Mouse (Mus musculus) kidney, postnatal 36 days (tissue): ENCODE measurements around the gene Eif3j1.
"Not testable (repeated sequence)": the region's sequence is repeated elsewhere in the genome, so short reads cannot be mapped to it uniquely, and the experiment has no call there.

Experiments used
- DNase-seq, 2 experiments: peaks; one replicate each; pipeline ENCODE4 v3.0.0; 2021 to 2022; ENCODE audit warnings: mixed read lengths in 2 of 2

Eif3j1 gene

GRCm38 (mm10) chr2:122027862-122028755 lies at the start of gene Eif3j1:
Eif3j1 (plus strand) TSS chr2:122028546.
- peak; percentile 90 to 92 for DNase-seq

GRCm38 (mm10) chr2:121995738-121996137 lies 32.6 kb upstream of the Eif3j1 start:
- DNase-seq: no peak

- DNase-seq: no peak
These were observed 19.5 kb upstream of the Eif3j1 start for GRCm38 (mm10) chr2:122008832-122009231.

- DNase-seq: no peak
These were observed 16.9 kb upstream of the Eif3j1 start for GRCm38 (mm10) chr2:122011441-122011840.

GRCm38 (mm10) chr2:122018705-122019104 lies 9.6 kb upstream of the Eif3j1 start:
- no peak for DNase-seq

GRCm38 (mm10) chr2:122022284-122022683 lies 6.1 kb upstream of the Eif3j1 start:
- DNase-seq: no peak

GRCm38 (mm10) chr2:122027091-122027490 lies 1.3 kb upstream of the Eif3j1 start:
- DNase-seq: not testable (repeated sequence)

GRCm38 (mm10) chr2:122028756-122029700 lies 682 bp downstream of the Eif3j1 start:
- peak; percentile 19 to 63 for DNase-seq

GRCm38 (mm10) chr2:122031970-122032369 lies 3.6 kb downstream of the Eif3j1 start:
- no peak for DNase-seq

- DNase-seq: no peak
These were observed 7.7 kb downstream of the Eif3j1 start for GRCm38 (mm10) chr2:122036064-122036463.

- no peak for DNase-seq
These were observed 15.6 kb downstream of the Eif3j1 start for GRCm38 (mm10) chr2:122043926-122044325.

- DNase-seq: no peak
These were observed 31.2 kb downstream of the Eif3j1 start for GRCm38 (mm10) chr2:122059365-122060115.

GRCm38 (mm10) chr2:122065200-122065969 lies 37.0 kb downstream of the Eif3j1 start:
- peak in 1 of 2 experiments; percentile 45 for DNase-seq

GRCm38 (mm10) chr2:122066241-122066640 lies 37.9 kb downstream of the Eif3j1 start:
- DNase-seq: no peak

GRCm38 (mm10) chr2:122069144-122069912 lies 41.0 kb downstream of the Eif3j1 start:
- DNase-seq: no peak

GRCm38 (mm10) chr2:122069922-122070321 lies 41.6 kb downstream of the Eif3j1 start:
- DNase-seq: peak; percentile 44 to 79

- DNase-seq: peak; percentile 20 to 50
These were observed 53.5 kb downstream of the Eif3j1 start for GRCm38 (mm10) chr2:122081728-122082456.

GRCm38 (mm10) chr2:122086446-122086845 lies 58.1 kb downstream of the Eif3j1 start:
- DNase-seq: no peak

- DNase-seq: no peak
These were observed 65.5 kb downstream of the Eif3j1 start for GRCm38 (mm10) chr2:122093844-122094243.

GRCm38 (mm10) chr2:122097686-122098085 lies 69.3 kb downstream of the Eif3j1 start:
- not testable (repeated sequence) for DNase-seq
